Mouse (Mus musculus) testis, adult 2 months (tissue): ENCODE measurements around the gene Tmem127.

ENCODE experiments used
- CTCF ChIP-seq: fragments of 200-500 bp; IDR thresholded peaks from 2 replicates; pipeline ENCODE4 v1.5.1; 2012; ENCODE audit warnings: low read depth, mild to moderate bottlenecking, inconsistent platforms, low read length, moderate library complexity; ENCODE audit not compliant: control insufficient read depth, insufficient read depth, insufficient replicate concordance
- POLR2A ChIP-seq: fragments of 200-500 bp; IDR thresholded peaks from 2 replicates; pipeline ENCODE4 v1.6.1; 2012; ENCODE audit warnings: low read depth, mild to moderate bottlenecking, inconsistent platforms, low read length, moderate library complexity; ENCODE audit not compliant: control insufficient read depth

DNA sequence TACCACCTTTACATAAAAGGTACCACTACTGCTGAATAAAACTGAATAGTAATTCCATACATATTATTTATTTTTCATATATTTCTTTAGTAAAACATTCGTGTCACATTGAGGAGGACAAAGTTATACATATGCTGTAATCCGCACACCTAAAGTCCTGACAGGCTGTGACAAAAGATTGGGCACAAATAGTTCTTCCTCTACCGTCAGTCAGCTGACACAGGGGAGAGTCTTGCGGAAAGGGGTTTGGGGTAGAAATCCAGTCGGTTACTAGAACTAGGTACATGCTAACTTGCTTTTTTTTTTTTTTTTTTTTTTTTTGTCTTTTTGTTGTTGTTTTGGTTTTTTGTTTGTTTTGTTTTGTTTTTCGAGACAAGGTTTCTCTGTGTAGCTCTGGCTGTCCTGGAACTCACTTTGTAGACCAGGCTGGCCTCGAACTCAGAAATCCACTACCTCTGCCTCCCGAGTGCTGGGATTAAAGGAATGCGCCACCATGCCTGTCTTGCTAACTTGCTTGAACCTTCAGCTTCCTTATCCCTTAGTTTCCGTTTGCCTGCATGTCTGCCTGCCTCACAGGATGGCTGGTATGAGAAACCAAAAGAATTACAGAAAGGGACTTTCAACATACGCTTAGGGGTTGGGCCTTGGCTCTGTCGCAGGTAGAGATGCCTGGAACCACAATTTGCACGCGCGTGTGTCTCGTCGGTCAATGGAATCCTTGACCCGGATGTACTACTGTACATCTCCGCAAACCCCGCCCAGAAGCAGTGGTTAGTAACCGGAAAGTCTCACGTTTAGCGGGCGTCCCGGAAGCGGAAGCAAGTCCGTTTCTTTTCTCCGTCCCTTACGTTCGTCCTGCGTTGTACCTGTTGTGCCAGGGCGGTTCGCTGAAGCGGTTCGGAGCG is 39.9 kb upstream of the Tmem127 start, which contains the start of the genes 1810024B03Rik and Snrnp200:
- TF ChIP-seq POLR2A (peak; percentile 80; the same call in 1 of the 2 replicates), CTCF (no peak)
